Mouse (Mus musculus): ENCODE measurements around the gene Rpl13a. TPM values are rescaled to one million over a fixed set of nuclear protein-coding genes. Genes with fewer than 3 reads are reported as not detected.
"Not testable (repeated sequence)": the region's sequence is repeated elsewhere in the genome, so short reads cannot be mapped to it uniquely, and the experiment has no call there.

Gene Rpl13a
- total RNA-seq, 4 experiments from 2014 or later = 580 to 769 (median 686) TPM

GRCm38 (mm10) chr7:45118336-45118735, 10.2 kb downstream of the Rpl13a start:
- no peak for DNase-seq (ENCODE audit: low spot score)

GRCm38 (mm10) chr7:45117566-45117965, 11.0 kb downstream of the Rpl13a start:
- DNase-seq (ENCODE audit: low spot score) = no peak

DNA sequence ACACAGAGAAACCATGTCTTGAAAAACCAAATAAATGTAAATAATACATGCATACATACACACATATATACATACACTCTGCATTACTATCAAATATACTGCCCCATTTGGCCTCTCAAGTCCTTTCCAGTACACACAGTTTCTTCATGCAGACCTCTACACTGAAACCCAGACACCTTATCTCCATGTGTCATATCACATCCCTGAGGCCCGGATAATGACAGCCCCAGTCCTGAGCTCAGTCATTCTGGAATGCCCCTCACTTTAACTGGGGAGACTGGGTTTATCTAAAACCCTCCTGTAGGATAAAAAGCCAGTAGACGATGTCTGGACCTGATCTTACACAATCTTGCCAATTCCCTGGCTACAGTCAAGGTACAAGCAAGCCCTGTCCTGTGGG, 15.1 kb downstream of the Rpl13a start:
- no peak for DNase-seq (ENCODE audit: low spot score)

GRCm38 (mm10) chr7:45112529-45112928, 16.0 kb downstream of the Rpl13a start:
- no peak for DNase-seq (ENCODE audit: low spot score)

DNA sequence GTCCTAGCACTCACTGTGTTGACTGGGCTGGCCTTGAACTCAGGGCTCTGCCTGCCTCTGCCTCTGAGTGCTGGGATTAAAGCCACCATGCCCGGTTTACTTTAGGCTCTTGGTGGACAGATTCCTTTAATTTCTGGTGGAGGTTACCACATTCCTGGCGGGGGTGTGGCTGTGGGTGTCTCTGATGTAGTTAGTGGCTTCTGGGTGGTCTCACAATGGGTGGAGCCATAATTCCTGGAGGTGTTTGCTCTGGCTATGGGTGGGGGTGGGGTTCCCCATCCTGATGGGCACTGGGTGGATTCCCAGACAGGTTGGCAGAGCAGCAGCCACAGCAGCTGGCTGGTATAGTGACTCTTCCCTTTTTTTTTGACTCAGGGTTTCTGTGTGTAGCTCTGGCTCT, 16.6 kb downstream of the Rpl13a start:
- DNase-seq (ENCODE audit: low spot score) = no peak

DNA sequence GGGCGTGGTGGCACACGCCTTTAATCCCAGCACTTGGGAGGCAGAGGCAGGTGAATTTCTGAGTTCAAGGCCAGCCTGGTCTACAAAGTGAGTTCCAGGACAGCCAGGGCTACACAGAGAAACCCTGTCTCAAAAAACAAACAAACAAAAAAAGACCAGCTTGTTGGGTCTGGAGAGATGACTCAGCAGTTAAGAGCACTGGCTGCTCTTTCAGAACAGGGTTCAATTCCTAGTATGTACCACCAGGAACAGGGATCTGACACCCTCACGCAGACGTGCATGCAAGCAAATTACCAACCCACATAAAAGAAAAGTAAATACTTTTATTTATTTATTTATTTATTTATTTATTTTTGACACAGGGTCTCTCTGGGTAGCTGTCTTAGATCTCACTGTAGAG, 18.5 kb downstream of the Rpl13a start:
- not testable (repeated sequence) for DNase-seq (ENCODE audit: low spot score)

DNA sequence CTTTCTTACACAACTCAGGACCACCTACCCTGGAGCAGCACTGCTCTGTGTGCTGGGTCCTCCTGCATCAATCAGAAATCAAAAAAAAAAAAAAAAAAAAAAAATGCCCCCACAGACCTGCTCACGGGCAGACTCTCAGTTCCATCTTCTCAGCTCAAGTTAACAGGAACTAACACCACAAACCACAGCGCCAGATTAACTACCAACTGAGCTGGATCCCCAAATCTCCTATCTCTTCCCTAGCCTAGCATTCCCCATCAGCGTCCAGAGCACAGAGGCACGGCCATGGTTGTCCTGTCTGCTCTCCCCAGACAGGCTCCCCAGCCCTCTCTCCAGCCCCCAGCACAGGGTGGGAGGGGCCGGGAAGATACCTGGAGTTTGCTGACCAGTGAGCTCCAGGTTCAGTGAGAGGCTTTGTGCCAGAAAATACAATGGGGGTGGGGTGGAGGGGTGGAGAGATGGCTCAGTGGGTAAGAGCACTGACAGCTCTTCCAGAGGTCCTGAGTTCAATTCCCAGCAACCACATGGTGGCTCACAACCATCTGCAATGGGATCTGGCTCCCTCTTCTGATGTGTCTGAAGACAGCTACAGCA, 21.4 kb downstream of the Rpl13a start:
- DNase-seq (ENCODE audit: low spot score) = no peak

DNA sequence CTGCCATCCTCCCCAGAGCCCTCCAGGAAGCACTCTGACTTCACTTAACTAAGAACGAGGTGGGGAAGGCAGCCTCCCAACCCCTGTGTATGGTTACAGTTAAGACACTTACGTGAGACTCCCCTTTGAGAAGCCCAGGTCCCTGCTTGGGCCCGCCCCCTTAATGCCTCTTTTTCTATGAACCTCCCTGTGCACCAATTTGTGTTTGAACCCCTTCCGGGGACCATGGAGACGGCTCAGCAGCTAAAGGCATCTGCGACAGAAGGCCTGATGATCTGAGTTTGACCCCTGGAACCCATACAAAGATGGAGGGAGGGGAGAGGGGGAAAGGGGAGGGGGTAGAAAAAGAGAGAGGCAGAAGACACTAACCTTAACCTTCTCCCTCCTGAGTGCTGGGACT, 22.1 kb downstream of the Rpl13a start:
- DNase-seq (ENCODE audit: low spot score) = no peak

DNA sequence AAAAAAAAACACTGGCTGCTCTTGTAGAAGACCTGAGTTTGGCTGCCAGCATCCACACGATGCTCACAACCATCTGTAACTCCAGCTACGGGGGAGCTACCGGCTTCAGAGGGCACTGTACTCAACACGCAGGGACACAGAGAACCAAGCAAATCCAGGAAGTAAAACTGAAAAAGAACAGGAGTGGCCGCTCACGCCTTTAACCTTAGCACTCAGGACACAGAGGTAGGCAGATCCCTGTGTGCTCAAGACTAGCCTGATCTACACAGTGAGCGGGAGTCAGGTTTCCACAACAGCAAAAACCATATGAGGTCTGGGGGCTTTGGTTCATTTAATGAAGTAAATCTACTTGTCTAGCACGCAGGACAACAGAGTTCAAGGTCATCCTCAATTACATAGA, 23.1 kb downstream of the Rpl13a start:
- DNase-seq (ENCODE audit: low spot score) = no peak

GRCm38 (mm10) chr7:45104941-45105340, 23.6 kb downstream of the Rpl13a start:
- DNase-seq (ENCODE audit: low spot score) = no peak

GRCm38 (mm10) chr7:45103652-45104180, 24.8 kb downstream of the Rpl13a start, which contains the start of gene Fcgrt:
TSS of gene Fcgrt (minus strand) at chr7:45103851.
- peak; percentile 98 for DNase-seq (ENCODE audit: low spot score)

DNA sequence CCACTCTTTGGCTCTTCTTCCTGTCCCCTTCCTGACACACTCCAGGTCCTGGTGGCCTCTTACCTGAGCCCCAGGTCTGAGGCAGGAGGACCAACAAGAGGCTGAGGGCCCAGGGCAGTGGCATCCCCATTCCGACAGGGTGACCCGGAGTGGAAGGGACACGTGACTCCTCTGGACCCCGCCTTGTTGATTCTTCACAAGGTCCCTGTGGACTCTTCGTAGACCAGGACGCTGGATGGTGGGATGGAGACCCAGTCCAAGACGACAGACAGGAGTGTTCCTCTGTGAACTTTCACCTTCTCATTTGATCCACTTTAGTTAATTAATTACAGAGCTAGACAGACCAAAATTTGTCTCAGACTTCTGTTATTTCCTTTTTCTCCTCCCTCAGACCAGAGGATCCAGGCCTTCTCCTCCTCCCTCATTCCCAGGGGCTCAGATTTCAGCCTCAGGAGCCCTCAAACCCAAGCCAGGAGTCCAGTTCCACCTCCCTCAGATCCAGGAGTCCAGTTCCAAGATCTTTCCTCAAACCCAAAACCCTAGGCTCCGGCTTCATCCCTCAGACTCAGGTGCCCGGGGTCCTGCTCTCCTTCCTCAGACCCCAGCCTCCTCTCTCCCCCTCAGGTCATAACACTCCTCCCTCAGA, 25.5 kb downstream of the Rpl13a start:
- DNase-seq (ENCODE audit: low spot score) = no peak

DNA sequence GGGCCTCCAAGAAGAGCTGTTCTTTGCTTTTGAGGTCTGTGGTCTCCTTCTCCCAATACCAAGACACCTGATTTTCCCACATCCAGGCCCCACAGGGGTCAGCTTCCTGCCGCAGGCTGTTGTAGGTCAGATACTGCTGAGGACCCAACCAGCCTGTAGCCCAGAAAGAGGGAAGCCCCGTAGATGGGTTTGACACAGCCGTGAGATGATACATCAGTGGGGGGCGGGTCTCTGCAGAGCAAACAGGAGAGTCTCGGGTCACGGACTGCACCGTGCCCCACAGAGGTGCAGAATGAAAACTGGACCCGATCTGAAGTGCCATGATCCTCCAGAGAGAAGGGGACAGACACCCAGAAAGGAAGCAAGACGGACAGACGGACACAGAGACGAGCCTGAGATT, 26.1 kb downstream of the Rpl13a start:
- DNase-seq (ENCODE audit: low spot score) = no peak

DNA sequence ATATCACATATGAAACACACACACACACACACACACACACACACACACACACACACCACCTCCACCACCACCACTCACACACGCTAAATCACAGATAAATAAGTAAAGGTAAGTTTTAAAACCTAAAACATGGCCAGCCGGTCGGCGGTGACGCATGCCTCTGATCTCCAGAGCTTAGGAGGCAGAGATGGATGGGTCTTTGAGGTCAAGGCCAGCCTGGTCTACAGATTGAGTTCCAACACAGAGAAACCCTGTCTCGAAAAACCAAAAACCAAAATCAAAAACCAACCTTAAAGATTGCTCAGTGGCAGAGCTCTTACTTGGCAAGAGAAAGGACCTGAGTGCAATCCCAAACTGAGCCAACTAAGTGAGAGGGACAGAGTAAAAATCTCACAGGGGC, 28.5 kb downstream of the Rpl13a start:
- DNase-seq (ENCODE audit: low spot score) = no peak

DNA sequence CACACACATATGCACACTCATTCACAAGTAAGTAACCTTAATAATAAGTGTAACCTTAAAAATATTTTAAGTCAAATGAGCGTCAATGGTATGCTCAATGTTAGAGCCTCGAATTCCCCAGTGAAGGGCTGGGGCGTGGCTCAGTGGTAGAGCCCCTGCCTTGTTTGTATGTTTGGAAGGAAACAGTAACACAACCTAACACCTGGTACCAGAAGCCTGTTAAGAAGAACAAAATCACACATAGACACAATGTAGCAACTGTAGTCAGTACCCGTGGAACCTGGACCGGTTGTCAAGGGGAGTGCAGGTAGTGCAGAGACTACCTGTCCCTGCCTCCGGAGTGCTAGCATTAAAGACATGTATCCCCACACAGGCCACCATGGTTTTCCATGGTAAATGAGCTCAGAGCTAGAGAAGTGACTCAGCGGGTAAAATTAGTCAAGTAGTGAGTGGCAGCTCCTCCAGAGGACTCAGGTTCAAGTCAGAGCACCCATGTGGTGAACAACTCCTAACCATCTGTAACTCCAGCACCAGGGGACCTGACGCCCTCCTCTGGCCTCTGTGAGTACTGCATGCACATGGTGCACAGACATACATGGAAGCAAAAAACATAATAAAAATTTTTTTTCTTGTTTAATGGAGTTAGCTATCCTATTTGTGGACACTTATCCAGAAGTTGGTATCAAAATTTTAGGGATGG, 29.9 kb downstream of the Rpl13a start:
- no peak for DNase-seq (ENCODE audit: low spot score)

- DNase-seq (ENCODE audit: low spot score) = no peak
Measured at GRCm38 (mm10) chr7:45097479-45097878, 31.1 kb downstream of the Rpl13a start.

- not testable (repeated sequence) for DNase-seq (ENCODE audit: low spot score)
Measured at GRCm38 (mm10) chr7:45095965-45096364, 32.6 kb downstream of the Rpl13a start.

DNA sequence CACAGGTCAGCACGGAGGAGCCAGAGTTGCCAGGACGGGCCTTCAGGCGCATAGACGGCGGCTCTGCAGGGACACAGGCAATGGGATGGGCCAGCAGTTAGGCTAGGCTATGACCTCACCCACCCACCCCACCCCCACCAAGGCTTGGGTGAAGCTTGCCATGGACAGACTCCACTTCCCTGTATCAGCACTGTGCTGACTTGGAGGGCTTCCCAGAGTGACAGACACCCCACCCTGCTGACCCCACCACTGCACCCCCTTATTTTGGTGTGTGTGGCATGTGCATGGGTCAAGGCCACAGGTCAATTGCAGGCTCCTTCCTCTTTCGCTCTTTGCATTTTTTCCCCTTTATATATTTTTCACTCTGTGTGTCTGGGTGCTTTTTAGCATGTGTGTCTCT, 33.2 kb downstream of the Rpl13a start:
- no peak for DNase-seq (ENCODE audit: low spot score)

- DNase-seq (ENCODE audit: low spot score) = no peak
Measured at GRCm38 (mm10) chr7:45094121-45094520, 34.4 kb downstream of the Rpl13a start.

DNA sequence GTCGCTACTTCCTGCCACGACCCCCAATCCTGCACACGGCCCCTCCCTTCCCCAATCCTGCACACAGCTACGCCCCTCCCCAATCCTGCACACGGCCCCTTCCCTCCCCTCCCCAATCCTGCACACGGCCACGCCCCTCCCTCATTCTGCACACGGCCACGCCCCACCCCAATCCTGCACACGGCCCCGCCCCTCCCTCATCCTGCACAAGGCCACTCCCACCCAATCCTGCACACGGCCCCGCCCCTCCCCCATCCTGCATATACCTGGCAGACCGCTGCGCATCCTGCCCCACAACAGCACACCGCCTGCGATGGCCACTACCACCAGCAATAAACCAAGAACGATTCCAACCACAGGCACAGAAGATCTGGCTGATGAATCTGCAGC, 35.0 kb downstream of the Rpl13a start:
- no peak for DNase-seq (ENCODE audit: low spot score)

- DNase-seq (ENCODE audit: low spot score) = no peak
Measured at GRCm38 (mm10) chr7:45092828-45093515, 35.6 kb downstream of the Rpl13a start.

- DNase-seq (ENCODE audit: low spot score) = peak; percentile 82
Measured at GRCm38 (mm10) chr7:45092048-45092447, 36.5 kb downstream of the Rpl13a start, which contains the start of gene Rcn3. TSS of gene Rcn3 (minus strand) at chr7:45092221.

Data from heart, adult 8-10 months (tissue).